ENCODE assay signal across 28 mouse cellular contexts in genomic region chr5:147260189-147260588, GRCm38 (mm10). TPM values are rescaled to one million over a fixed set of nuclear protein-coding genes. Genes with fewer than 3 reads are reported as not detected.
A peak's percentile ranks its signal among the peaks of the same experiment; 100 is the strongest.
DNase-seq lines count a peak whose midpoint lies in the region; ATAC-seq and TF ChIP-seq lines count a peak whose summit lies in the region.
"Had no signal": no experiment of that assay in that cellular context is flagged by ENCODE, and none has a peak within 500 bp of the region (broad histone marks: within the 10 kb centered on the region; RNA-seq: fewer than 3 reads in every experiment).

No protein-coding gene starts in this region.

- intact Hi-C loops in left cerebral cortex, postnatal 14 days (cut with DNase I), result no loop called here

- H3K9me3 ChIP-seq in intestine, embryonic 15.5 days, result no peaks in the 10 kb centered on the region
- no peaks in the 10 kb centered on the region for H3K9me3 ChIP-seq in intestine, embryonic 16.5 days (ENCODE audit: control insufficient read depth, low read length)
- H3K9me3 ChIP-seq in lung, postnatal 0 days (ENCODE audit: low read length), result no peaks in the 10 kb centered on the region
- H3K9me3 ChIP-seq: embryonic facial prominence, embryonic 13.5 days; embryonic facial prominence, embryonic 15.5 days; forebrain, embryonic 10.5 days; forebrain, embryonic 12.5 days had no signal

- no peaks in the 10 kb centered on the region; the same call in 1 of the 2 replicates for H3K27me3 ChIP-seq in intestine, embryonic 15.5 days (replicated peaks)
- H3K27me3 ChIP-seq in intestine, embryonic 16.5 days (replicated peaks; ENCODE audit: control insufficient read depth, insufficient read depth, low read length), result no peaks in the 10 kb centered on the region
- no peaks in the 10 kb centered on the region for H3K27me3 ChIP-seq in small intestine, adult 2 months (ENCODE audit: control insufficient read depth, insufficient read depth, low read length)
- H3K27me3 ChIP-seq in lung, postnatal 0 days (replicated peaks; ENCODE audit: insufficient read depth, low read length), result no peaks in the 10 kb centered on the region

- DNase-seq in left cerebral cortex, postnatal 14 days (ENCODE audit: low spot score in 2 of 2), result no peak
- no peak for DNase-seq in lung, postnatal 0 days (ENCODE audit: low spot score)
- DNase-seq: adrenal gland, adult 2 months; adrenal gland, postnatal 10 days; adrenal gland, postnatal 25 days; cerebellum, adult 11 months; cerebellum, adult 18-20 months; cerebellum, adult 8-10 months; cerebellum, adult 9-11 months; cerebellum, postnatal 14 days; cerebellum, postnatal 36 days; embryo, embryonic 11 days had no signal

- H3K27ac ChIP-seq in intestine, embryonic 15.5 days, result no peak overlapping the region
- H3K27ac ChIP-seq in intestine, embryonic 16.5 days (ENCODE audit: low read length), result no peak overlapping the region
- H3K27ac ChIP-seq in small intestine, adult 2 months (ENCODE audit: insufficient read depth, low read depth, low read length), result peak overlapping the region; percentile 63
- H3K27ac ChIP-seq in lung, postnatal 0 days (ENCODE audit: low read length), result no peak overlapping the region
- H3K27ac ChIP-seq: embryonic facial prominence, embryonic 13.5 days; embryonic facial prominence, embryonic 15.5 days; forebrain, embryonic 10.5 days; forebrain, embryonic 12.5 days had no signal

- peak; percentile 53 for ATAC-seq in intestine, embryonic 15.5 days
- peak; percentile 61 for ATAC-seq in intestine, embryonic 16.5 days
- no peak for ATAC-seq in lung, postnatal 0 days
- ATAC-seq: forebrain, embryonic 14.5 days; forebrain, embryonic 16.5 days had no signal

- no peak for TF ChIP-seq CTCF in small intestine, adult 2 months (IDR thresholded peaks at IDR 0.05; ENCODE audit: extremely low read depth, insufficient read length, insufficient replicate concordance, low read depth, low read length)
- TF ChIP-seq CTCF in lung, postnatal 0 days (IDR thresholded peaks at IDR 0.05), result no peak

- WGBS in intestine, embryonic 15.5 days, result 80% methylated on average over 1 of the region's 1 CpGs
- WGBS in intestine, embryonic 16.5 days, result 79% methylated on average over 1 of the region's 1 CpGs
- 50% methylated on average over 1 of the region's 1 CpGs for WGBS in small intestine, adult 2 months
- WGBS in lung, postnatal 0 days, result 95% methylated on average over 1 of the region's 1 CpGs

- no peak overlapping the region for H3K4me2 ChIP-seq in intestine, embryonic 15.5 days (replicated peaks)
- H3K4me2 ChIP-seq in intestine, embryonic 16.5 days (ENCODE audit: low read depth, low read length), result no peak overlapping the region
- no peak overlapping the region for H3K4me2 ChIP-seq in lung, postnatal 0 days (replicated peaks; ENCODE audit: low read depth, low read length)
- H3K4me2 ChIP-seq: embryonic facial prominence, embryonic 13.5 days; embryonic facial prominence, embryonic 15.5 days; forebrain, embryonic 12.5 days had no signal

- no peaks in the 10 kb centered on the region for H3K36me3 ChIP-seq in intestine, embryonic 15.5 days
- H3K36me3 ChIP-seq in intestine, embryonic 16.5 days (ENCODE audit: control insufficient read depth, insufficient read depth, low read length), result no peaks in the 10 kb centered on the region
- no peaks in the 10 kb centered on the region for H3K36me3 ChIP-seq in small intestine, adult 2 months (ENCODE audit: control insufficient read depth, insufficient read depth, low read length)
- H3K36me3 ChIP-seq in lung, postnatal 0 days (ENCODE audit: insufficient read depth, low read length), result no peaks in the 10 kb centered on the region
- H3K36me3 ChIP-seq: embryonic facial prominence, embryonic 13.5 days; embryonic facial prominence, embryonic 15.5 days; forebrain, embryonic 10.5 days; forebrain, embryonic 12.5 days had no signal

- H3K4me3 ChIP-seq in intestine, embryonic 15.5 days (replicated peaks), result no peak overlapping the region
- H3K4me3 ChIP-seq in intestine, embryonic 16.5 days (ENCODE audit: low read length), result no peak overlapping the region
- no peak overlapping the region for H3K4me3 ChIP-seq in small intestine, adult 2 months (ENCODE audit: low read depth, low read length)
- no peak overlapping the region for H3K4me3 ChIP-seq in lung, postnatal 0 days (ENCODE audit: low read depth, low read length)
- H3K4me3 ChIP-seq: embryonic facial prominence, embryonic 13.5 days; embryonic facial prominence, embryonic 15.5 days; erythroblast, embryonic 14.5 days; forebrain, embryonic 10.5 days; forebrain, embryonic 12.5 days had no signal

- H3K9ac ChIP-seq in intestine, embryonic 15.5 days, result no peak overlapping the region
- H3K9ac ChIP-seq in intestine, embryonic 16.5 days (ENCODE audit: low read depth, low read length), result no peak overlapping the region
- H3K9ac ChIP-seq in lung, postnatal 0 days (replicated peaks; ENCODE audit: low read depth), result no peak overlapping the region
- H3K9ac ChIP-seq: embryonic facial prominence, embryonic 13.5 days; embryonic facial prominence, embryonic 15.5 days; forebrain, embryonic 12.5 days had no signal

- no peaks in the 10 kb centered on the region for H3K4me1 ChIP-seq in intestine, embryonic 15.5 days (replicated peaks)
- H3K4me1 ChIP-seq in intestine, embryonic 16.5 days (ENCODE audit: control insufficient read depth, insufficient read depth, low read length), result peaks cover 3% of the 10 kb centered on the region
- H3K4me1 ChIP-seq in small intestine, adult 2 months (ENCODE audit: control insufficient read depth, insufficient read depth, insufficient read length, low read length), result peaks cover 11% of the 10 kb centered on the region; the same call in 1 of the 2 replicates
- no peaks in the 10 kb centered on the region for H3K4me1 ChIP-seq in lung, postnatal 0 days (ENCODE audit: insufficient read depth, low read depth, low read length)
- H3K4me1 ChIP-seq: embryonic facial prominence, embryonic 13.5 days; embryonic facial prominence, embryonic 15.5 days; forebrain, embryonic 10.5 days; forebrain, embryonic 12.5 days had no signal

- no peak for TF ChIP-seq EP300 in lung, postnatal 0 days (IDR thresholded peaks at IDR 0.05)

- TF ChIP-seq POLR2A in small intestine, adult 2 months (IDR thresholded peaks at IDR 0.05; ENCODE audit: low read depth, low read length), result no peak

RNA-seq across cellular contexts. Expression of gene Pdx1, which starts 9.6 kb away (rescaled TPM):
- polyA plus RNA-seq in intestine, embryonic 15.5 days (2015; fragmentation: Nextera tagmentation; extraction: Ambion mirVana), result 5.7 and 5.8 TPM in 2 replicates
- polyA plus RNA-seq in intestine, embryonic 16.5 days (2015; fragmentation: Nextera tagmentation; extraction: Ambion mirVana), result 3.8 and 5.3 TPM in 2 replicates
- 0.32 and 65.5 TPM in 2 replicates for polyA plus RNA-seq in small intestine, adult 2 months (2012; rRNA removed)
- not detected for total RNA-seq in left cerebral cortex, postnatal 14 days (2021)
- polyA plus RNA-seq in lung, postnatal 0 days (2015; fragmentation: Nextera tagmentation; extraction: Ambion mirVana), result not detected in 2 replicates
- total RNA-seq: adrenal gland, adult 2 months; adrenal gland, postnatal 10 days; adrenal gland, postnatal 25 days; common myeloid progenitor, adult 5-6 weeks; MEL had no signal
- polyA plus RNA-seq: adrenal gland, adult 2 months; brain, embryonic 14.5 days; C2C12; embryonic facial prominence, embryonic 11.5 days; embryonic facial prominence, embryonic 13.5 days; embryonic facial prominence, embryonic 15.5 days; erythroblast, embryonic 14.5 days; forebrain, embryonic 10.5 days; forebrain, embryonic 12.5 days; forebrain, embryonic 14.5 days; forebrain, embryonic 16.5 days had no signal

RNA-seq across cellular contexts. Expression of gene Cdx2, which starts 46.9 kb away (rescaled TPM):
- 36.0 and 38.2 TPM in 2 replicates for polyA plus RNA-seq in intestine, embryonic 15.5 days (2015; fragmentation: Nextera tagmentation; extraction: Ambion mirVana)
- polyA plus RNA-seq in intestine, embryonic 16.5 days (2015; fragmentation: Nextera tagmentation; extraction: Ambion mirVana), result 42.1 and 46.2 TPM in 2 replicates
- polyA plus RNA-seq in small intestine, adult 2 months (2012; rRNA removed), result 116 and 344 TPM in 2 replicates
- total RNA-seq in left cerebral cortex, postnatal 14 days (2021), result not detected
- polyA plus RNA-seq in lung, postnatal 0 days (2015; fragmentation: Nextera tagmentation; extraction: Ambion mirVana), result not detected in 2 replicates
- total RNA-seq: adrenal gland, adult 2 months; adrenal gland, postnatal 10 days; adrenal gland, postnatal 25 days; adrenal gland, postnatal 4 days; common myeloid progenitor, adult 5-6 weeks; MEL had no signal
- polyA plus RNA-seq: adrenal gland, adult 2 months; brain, embryonic 14.5 days; C2C12; embryonic facial prominence, embryonic 11.5 days; embryonic facial prominence, embryonic 13.5 days; embryonic facial prominence, embryonic 15.5 days; forebrain, embryonic 10.5 days; forebrain, embryonic 12.5 days; forebrain, embryonic 14.5 days; forebrain, embryonic 16.5 days had no signal

Comparison
In these comparisons a context has a peak if more than half of its experiments do, and no peak if none do; other contexts are left out.
1. RNA of gene Cdx2, which starts 46.9 kb away (polyA plus RNA-seq): 116 to 344 TPM in small intestine, adult 2 months, 42.1 to 46.2 TPM in intestine, embryonic 16.5 days and 36.0 to 38.2 TPM in intestine, embryonic 15.5 days; not detected in lung, postnatal 0 days; every median in the first group is over 10 times any median in the second.